Mouse (Mus musculus) lung, postnatal 0 days (tissue): ENCODE results near the gene Pdpn. TPM values are rescaled to one million over a fixed set of nuclear protein-coding genes. Genes with fewer than 3 reads are reported as not detected.

Experiments
- ATAC-seq: fragments of 200-750 bp; cut with Nextera tagmentation; 2 replicates; pipeline ENCODE4 v1.8.0; 2017; ENCODE audit warnings: moderate library complexity
- DNase-seq: peaks from one replicate; pipeline ENCODE4 v3.0.0-alpha.2; 2016; ENCODE audit warnings: low spot score
- H3K27ac ChIP-seq: fragments of 300-500 bp; sonication (generic); 2 replicates; pipeline ENCODE4 v1.5.1; 2014; ENCODE audit warnings: antibody characterized with exemption, mild to moderate bottlenecking, low read length, mixed read lengths
- H3K27me3 ChIP-seq: fragments of 300-500 bp; sonication (generic); replicated peaks from 2 replicates; pipeline ENCODE4 v1.6.1; 2014; ENCODE audit warnings: low read length, mixed read lengths; ENCODE audit not compliant: insufficient read depth
- H3K36me3 ChIP-seq: fragments of 300-500 bp; sonication (generic); 2 replicates; pipeline ENCODE4 v1.6.1; 2014; ENCODE audit warnings: low read length, mixed read lengths; ENCODE audit not compliant: insufficient read depth
- H3K4me1 ChIP-seq: fragments of 300-500 bp; sonication (generic); 2 replicates; pipeline ENCODE4 v1.6.1; 2014; ENCODE audit warnings: antibody characterized with exemption, low read depth, low read length, mixed read lengths; ENCODE audit not compliant: insufficient read depth
- H3K4me2 ChIP-seq: fragments of 300-500 bp; sonication (generic); replicated peaks from 2 replicates; pipeline ENCODE4 v1.6.1; 2014; ENCODE audit warnings: low read depth, mild to moderate bottlenecking, low read length, moderate library complexity, mixed read lengths
- H3K4me3 ChIP-seq: fragments of 300-500 bp; sonication (generic); 2 replicates; pipeline ENCODE4 v1.5.1; 2014; ENCODE audit warnings: low read depth, low read length
- H3K9ac ChIP-seq: fragments of 300-500 bp; sonication (generic); replicated peaks from 2 replicates; pipeline ENCODE4 v1.6.1; 2014; ENCODE audit warnings: low read depth, mild to moderate bottlenecking
- H3K9me3 ChIP-seq: fragments of 300-500 bp; sonication (generic); 2 replicates; pipeline ENCODE4 v1.6.1; 2016; ENCODE audit warnings: low read length, mixed read lengths
- CTCF ChIP-seq: IDR thresholded peaks from 2 replicates; pipeline ENCODE4 v1.5.1; 2016; ENCODE audit warnings: antibody characterized with exemption, mild to moderate bottlenecking
- EP300 ChIP-seq: IDR thresholded peaks from 2 replicates; pipeline ENCODE4 v1.6.1; 2016; ENCODE audit warnings: antibody characterized with exemption, mild to moderate bottlenecking, control low read depth
- WGBS: fragments of 180-500 bp; shearing (Covaris S2); extraction: QIAGEN DNeasy Blood & Tissue Kit; methylation state at CpG from one replicate; pipeline ENCODE4 v1.1.7; 2014; 5-methylcytosine and 5-hydroxymethylcytosine counted together
- polyA plus RNA-seq: library from polyadenylated mRNA; unstranded; fragments of >200 nt; fragmentation: Nextera tagmentation; extraction: Ambion mirVana; gene quantifications from 2 replicates; pipeline ENCODE4 v1.2.1, GENCODE M21; 2015

Pdpn gene
- polyA plus RNA-seq, 1 experiment from 2014 or later: 118 TPM

GRCm38 (mm10) chr4:143219316-143219751, 80.0 kb downstream of the Pdpn start:
- no peak for DNase-seq
- 49% methylated on average over 9 of the region's 9 CpGs for WGBS
- no peaks in the 10 kb centered on the region for H3K27me3 ChIP-seq
- H3K4me3 ChIP-seq: no peak overlapping the region
- no peaks in the 10 kb centered on the region for H3K36me3 ChIP-seq
- H3K27ac ChIP-seq: no peak overlapping the region
- TF ChIP-seq EP300 (no peak), CTCF (no peak)
- no peak overlapping the region for H3K4me2 ChIP-seq
- no peaks in the 10 kb centered on the region for H3K4me1 ChIP-seq
- no peaks in the 10 kb centered on the region for H3K9me3 ChIP-seq
- no peak for ATAC-seq
- H3K9ac ChIP-seq: no peak overlapping the region

- no peak overlapping the region for H3K4me2 ChIP-seq
- no peaks in the 10 kb centered on the region for H3K27me3 ChIP-seq
- no peak overlapping the region for H3K9ac ChIP-seq
- TF ChIP-seq EP300: no peak
- H3K36me3 ChIP-seq: no peaks in the 10 kb centered on the region
- H3K4me3 ChIP-seq: no peak overlapping the region
- WGBS: 68% methylated on average over 2 of the region's 2 CpGs
- ATAC-seq (no peak), DNase-seq (no peak)
- H3K4me1 ChIP-seq: no peaks in the 10 kb centered on the region
- H3K27ac ChIP-seq: no peak overlapping the region
- H3K9me3 ChIP-seq: no peaks in the 10 kb centered on the region
These were observed 80.5 kb downstream of the Pdpn start for GRCm38 (mm10) chr4:143218858-143219257.

Other genes starting within 250 kb of the Pdpn start
- gene Prdm2, start 86.6 kb downstream of the Pdpn start, polyA plus RNA-seq: 7.9 and 8.4 TPM in 2 replicates
- gene Lrrc38, start 50.2 kb upstream of the Pdpn start, polyA plus RNA-seq: not detected in 2 replicates
- not detected in 2 replicates for gene Pramel1, start 94.9 kb upstream of the Pdpn start, polyA plus RNA-seq
- gene Pramef8, start 112.9 kb upstream of the Pdpn start, polyA plus RNA-seq: 9.2 and 10.2 TPM in 2 replicates
- gene Oog4, start 150.8 kb upstream of the Pdpn start, polyA plus RNA-seq: not detected in 2 replicates
- not detected in 2 replicates for gene Gm13043, start 211.8 kb upstream of the Pdpn start, polyA plus RNA-seq
- gene Gm13040, start 236.4 kb upstream of the Pdpn start, polyA plus RNA-seq: not detected in 2 replicates